9 mouse cellular contexts compared by ENCODE assay signal in the genomic region with DNA sequence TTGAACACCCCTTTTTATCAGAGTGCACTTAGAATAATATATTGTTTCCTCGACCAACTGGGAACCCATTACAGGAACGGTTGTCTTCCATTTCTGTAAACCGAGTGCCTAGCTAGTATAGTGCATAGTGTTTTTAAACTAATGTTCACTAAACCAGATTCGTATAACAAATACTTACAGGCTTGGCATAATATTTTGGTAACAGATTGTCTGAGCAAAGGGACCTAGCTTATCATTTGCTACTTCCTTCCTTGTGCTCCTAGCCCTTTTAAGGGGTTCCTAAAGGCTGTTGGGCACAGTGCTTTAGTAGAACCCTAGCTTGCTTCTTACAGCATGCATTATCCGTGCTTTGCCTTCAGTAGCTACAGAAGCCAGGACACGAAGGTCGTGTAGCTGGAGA. TPM values are rescaled to one million over a fixed set of nuclear protein-coding genes. Genes with fewer than 3 reads are reported as not detected.
DNase-seq lines count a peak whose midpoint lies in the region; ATAC-seq lines count a peak whose summit lies in the region.
"Had no signal": no experiment of that assay in that cellular context is flagged by ENCODE, and none has a peak within 500 bp of the region (broad histone marks: within the 10 kb centered on the region; RNA-seq: fewer than 3 reads in every experiment).

No protein-coding gene starts in this region.

- intact Hi-C loops in heart, postnatal 25 days (cut with DNase I) = no loop called here

- DNase-seq in heart, postnatal 25 days (ENCODE audit: low spot score) = no peak
- DNase-seq in cerebellum, postnatal 36 days = no peak
- no peak for DNase-seq in spleen, adult 18-20 months
- DNase-seq: lung, postnatal 14 days had no signal

- 16% methylated on average over 7 of the region's 7 CpGs for WGBS in heart, embryonic 11.5 days (ENCODE audit: insufficient replicate concordance)
- WGBS in intestine, embryonic 15.5 days = 33% methylated on average over 7 of the region's 7 CpGs
- WGBS in stomach, embryonic 14.5 days = 28% methylated on average over 7 of the region's 7 CpGs

- no peak for ATAC-seq in heart, embryonic 11.5 days (replicated peaks; ENCODE audit: insufficient number of reproducible peaks, low FRiP score, low TSS enrichment)
- ATAC-seq in megakaryocyte, adult 5-6 weeks (ENCODE audit: poor library complexity, severe bottlenecking) = no peak
- no peak for ATAC-seq in intestine, embryonic 15.5 days
- no peak for ATAC-seq in stomach, embryonic 14.5 days (ENCODE audit: insufficient number of reproducible peaks, insufficient read depth, low FRiP score, low read depth)

- H3K4me1 ChIP-seq in heart, embryonic 11.5 days (ENCODE audit: control insufficient read depth, insufficient read depth, low read length) = peaks cover 33% of the 10 kb centered on the region
- H3K4me1 ChIP-seq in megakaryocyte, embryonic 14.5 days = peaks cover 67% of the 10 kb centered on the region
- peaks cover 15% of the 10 kb centered on the region for H3K4me1 ChIP-seq in intestine, embryonic 15.5 days (replicated peaks)
- peaks cover 13% of the 10 kb centered on the region for H3K4me1 ChIP-seq in stomach, embryonic 14.5 days (ENCODE audit: control insufficient read depth, insufficient read depth, low read length)

- H3K27ac ChIP-seq in heart, embryonic 11.5 days (ENCODE audit: low read depth, low read length) = peak overlapping the region; percentile 91
- peak overlapping the region; percentile 68 for H3K27ac ChIP-seq in intestine, embryonic 15.5 days
- H3K27ac ChIP-seq in stomach, embryonic 14.5 days (ENCODE audit: low read length) = peak overlapping the region; percentile 56

- H3K27me3 ChIP-seq in heart, embryonic 11.5 days (ENCODE audit: control insufficient read depth, insufficient read depth, low read length) = no peaks in the 10 kb centered on the region
- H3K27me3 ChIP-seq in megakaryocyte, embryonic 14.5 days (replicated peaks) = no peaks in the 10 kb centered on the region
- no peaks in the 10 kb centered on the region for H3K27me3 ChIP-seq in intestine, embryonic 15.5 days (replicated peaks)
- H3K27me3 ChIP-seq in stomach, embryonic 14.5 days (ENCODE audit: control insufficient read depth, insufficient read depth, low read length) = no peaks in the 10 kb centered on the region

- peak overlapping the region; percentile 34; the same call in 1 of the 2 replicates for H3K9ac ChIP-seq in heart, embryonic 11.5 days (ENCODE audit: low read depth, low read length)
- H3K9ac ChIP-seq in intestine, embryonic 15.5 days = no peak overlapping the region
- H3K9ac ChIP-seq in stomach, embryonic 14.5 days (replicated peaks; ENCODE audit: low read depth, low read length) = no peak overlapping the region

- H3K4me2 ChIP-seq in heart, embryonic 11.5 days = peak overlapping the region; percentile 47
- no peak overlapping the region for H3K4me2 ChIP-seq in intestine, embryonic 15.5 days (replicated peaks)
- no peak overlapping the region for H3K4me2 ChIP-seq in stomach, embryonic 14.5 days (replicated peaks; ENCODE audit: low read depth, low read length)

- no peaks in the 10 kb centered on the region for H3K9me3 ChIP-seq in heart, embryonic 11.5 days (replicated peaks; ENCODE audit: control insufficient read depth, low read length)
- no peaks in the 10 kb centered on the region for H3K9me3 ChIP-seq in megakaryocyte, embryonic 14.5 days
- no peaks in the 10 kb centered on the region for H3K9me3 ChIP-seq in intestine, embryonic 15.5 days
- no peaks in the 10 kb centered on the region for H3K9me3 ChIP-seq in stomach, embryonic 14.5 days (ENCODE audit: control insufficient read depth, low read depth, low read length)

- no peaks in the 10 kb centered on the region for H3K36me3 ChIP-seq in heart, embryonic 11.5 days (ENCODE audit: control insufficient read depth, insufficient read depth, low read length)
- no peaks in the 10 kb centered on the region for H3K36me3 ChIP-seq in megakaryocyte, embryonic 14.5 days (replicated peaks; ENCODE audit: low read length)
- no peaks in the 10 kb centered on the region for H3K36me3 ChIP-seq in intestine, embryonic 15.5 days
- no peaks in the 10 kb centered on the region for H3K36me3 ChIP-seq in stomach, embryonic 14.5 days (ENCODE audit: control insufficient read depth, insufficient read depth, low read length)

- H3K4me3 ChIP-seq in heart, embryonic 11.5 days (ENCODE audit: low read depth, low read length) = no peak overlapping the region
- H3K4me3 ChIP-seq in megakaryocyte, embryonic 14.5 days (replicated peaks) = peak overlapping the region; percentile 78
- no peak overlapping the region for H3K4me3 ChIP-seq in intestine, embryonic 15.5 days (replicated peaks)
- no peak overlapping the region for H3K4me3 ChIP-seq in stomach, embryonic 14.5 days (ENCODE audit: low read depth, low read length)

RNA-seq across cellular contexts. Expression of a gene that starts 3.9 kb away (rescaled TPM):
- polyA plus RNA-seq in heart, embryonic 11.5 days (2014; fragmentation: Nextera tagmentation; extraction: Ambion mirVana) = 57.5 and 64.9 TPM in 2 replicates
- 10 to 100 TPM; 24.8 to 25.7 TPM for total RNA-seq in heart, postnatal 25 days (2021)
- 5.8 and 12.2 TPM in 2 replicates for polyA plus RNA-seq in megakaryocyte, embryonic 14.5 days (2012; ENCODE audit: insufficient read depth, low replicate concordance)
- total RNA-seq in megakaryocyte, adult 5-6 weeks (2015) = 34.2 and 38.5 TPM in 2 replicates
- total RNA-seq in megakaryocyte, adult 5-6 weeks (2017) = 13.3 and 15.0 TPM in 2 replicates
- 68.7 and 72.2 TPM in 2 replicates for polyA plus RNA-seq in intestine, embryonic 15.5 days (2015; fragmentation: Nextera tagmentation; extraction: Ambion mirVana)
- polyA plus RNA-seq in stomach, embryonic 14.5 days (2014; fragmentation: Nextera tagmentation; extraction: Ambion mirVana) = 88.1 and 88.6 TPM in 2 replicates

RNA-seq across cellular contexts. Expression of a gene that starts 18.6 kb away (rescaled TPM):
- 0.11 and 0.42 TPM in 2 replicates for polyA plus RNA-seq in heart, embryonic 11.5 days (2014; fragmentation: Nextera tagmentation; extraction: Ambion mirVana)
- total RNA-seq in heart, postnatal 25 days (2021) = under 1 TPM; 0.36 to 0.81 TPM
- polyA plus RNA-seq in megakaryocyte, embryonic 14.5 days (2012; ENCODE audit: insufficient read depth, low replicate concordance) = 6.0 TPM in 1 of 2 replicates, not detected in the other
- 1.9 and 2.5 TPM in 2 replicates for total RNA-seq in megakaryocyte, adult 5-6 weeks (2015)
- total RNA-seq in megakaryocyte, adult 5-6 weeks (2017) = 2.1 and 3.7 TPM in 2 replicates
- polyA plus RNA-seq in intestine, embryonic 15.5 days (2015; fragmentation: Nextera tagmentation; extraction: Ambion mirVana) = 2.7 and 3.0 TPM in 2 replicates
- 9.3 and 10.3 TPM in 2 replicates for polyA plus RNA-seq in stomach, embryonic 14.5 days (2014; fragmentation: Nextera tagmentation; extraction: Ambion mirVana)

RNA-seq across cellular contexts. Expression of a gene that starts 40.9 kb away (rescaled TPM):
- polyA plus RNA-seq in heart, embryonic 11.5 days (2014; fragmentation: Nextera tagmentation; extraction: Ambion mirVana) = 1.5 and 1.7 TPM in 2 replicates
- 10 to 100 TPM; 10.8 to 20.1 TPM for total RNA-seq in heart, postnatal 25 days (2021)
- 4.1 and 11.6 TPM in 2 replicates for polyA plus RNA-seq in megakaryocyte, embryonic 14.5 days (2012; ENCODE audit: insufficient read depth, low replicate concordance)
- 10.2 and 11.7 TPM in 2 replicates for total RNA-seq in megakaryocyte, adult 5-6 weeks (2015)
- 9.1 and 13.4 TPM in 2 replicates for total RNA-seq in megakaryocyte, adult 5-6 weeks (2017)
- polyA plus RNA-seq in intestine, embryonic 15.5 days (2015; fragmentation: Nextera tagmentation; extraction: Ambion mirVana) = 3.0 and 3.2 TPM in 2 replicates
- 3.1 and 3.4 TPM in 2 replicates for polyA plus RNA-seq in stomach, embryonic 14.5 days (2014; fragmentation: Nextera tagmentation; extraction: Ambion mirVana)
